Mouse (Mus musculus): ENCODE results near the gene Dusp8. TPM values are rescaled to one million over a fixed set of nuclear protein-coding genes. Genes with fewer than 3 reads are reported as not detected.

Dusp8 gene
- total and polyA plus RNA-seq, 3 experiments, result 0.14 to 1.5 (median 0.17) TPM

GRCm38 (mm10) chr7:142071717-142072116 is 23.9 kb downstream of the Dusp8 start:
- Histone ChIP-seq H3K4me1 (ENCODE audit: control insufficient read depth in 1 of 2, insufficient read depth in 2 of 2) (peaks cover 0 to 3% of the 10 kb centered on the region in 2 experiments; a peak in 1 of 4 replicates), H3K9me3 (replicated peaks; ENCODE audit: low read length) (no peaks in the 10 kb centered on the region), H3K27me3 (replicated peaks) (peaks cover 76% of the 10 kb centered on the region), H3K4me2 (ENCODE audit: insufficient read depth, low read depth, poor library complexity, severe bottlenecking) (no peak overlapping the region), H3K27ac (ENCODE audit: insufficient read depth, low read depth) (no peak overlapping the region), H3K36me3 (replicated peaks in 1 of 2; ENCODE audit: control insufficient read depth in 1 of 2, insufficient read depth in 1 of 2, low read length in 1 of 2) (no peaks in the 10 kb centered on the region), H3K9ac (ENCODE audit: insufficient read depth, low read depth) (no peak overlapping the region), H3K4me3 (replicated peaks in 1 of 3; ENCODE audit: low read depth in 2 of 3, low read length in 2 of 3, poor library complexity in 1 of 3) (no peak overlapping the region), H3K79me2 (replicated peaks; ENCODE audit: control insufficient read depth, extremely low read depth, insufficient read depth, poor library complexity, severe bottlenecking) (no peaks in the 10 kb centered on the region)
- DNase-seq (ENCODE audit: extremely low read depth), result no peak
- in situ Hi-C loops (cut with MboI; ENCODE audit: low pct_ligation_motif_present, low pct_unique_long_range_greater_than_20kb, low sequenced_read_pairs), result no loop called here
- dilution Hi-C loops (cut with MboI; ENCODE audit: extremely low pct_ligation_motif_present, extremely low pct_unique_long_range_greater_than_20kb, low sequenced_read_pairs), result no loop called here
- TF ChIP-seq E2F4 (IDR thresholded peaks at IDR 0.05; ENCODE audit: insufficient replicate concordance, low read depth, low read length) (no peak), KAT2A (IDR thresholded peaks at IDR 0.05; ENCODE audit: insufficient replicate concordance, low read length) (no peak), EP300 (IDR thresholded peaks at IDR 0.05; ENCODE audit: low read length) (no peak), MEF2A (IDR thresholded peaks at IDR 0.05; ENCODE audit: borderline replicate concordance, low read depth, low read length) (no peak), USF1 (IDR thresholded peaks at IDR 0.05; ENCODE audit: low read depth, low read length) (no peak), TCF12 (IDR thresholded peaks at IDR 0.05; ENCODE audit: low read depth, low read length) (no peak), UBTF (IDR thresholded peaks at IDR 0.05; ENCODE audit: low read depth, low read length) (no peak), CTCF (conservative IDR thresholded peaks at IDR 0.05 in 1 of 2, IDR thresholded peaks at IDR 0.05 in 1 of 2; ENCODE audit: low read depth in 2 of 2, low read length in 2 of 2) (no peak), MAFK (IDR thresholded peaks at IDR 0.05; ENCODE audit: insufficient replicate concordance, low read length) (no peak), NRF1 (IDR thresholded peaks at IDR 0.05; ENCODE audit: low read depth, low read length) (no peak), BHLHE40 (IDR thresholded peaks at IDR 0.05; ENCODE audit: low read depth, low read length) (no peak), MAZ (IDR thresholded peaks at IDR 0.05; ENCODE audit: low read depth, low read length) (no peak), RCOR1 (conservative IDR thresholded peaks at IDR 0.05; ENCODE audit: low read depth, low read length) (no peak), MAX (IDR thresholded peaks at IDR 0.05; ENCODE audit: low read length) (no peak), USF2 (conservative IDR thresholded peaks at IDR 0.05; ENCODE audit: low read depth, low read length) (no peak), ZNF384 (IDR thresholded peaks at IDR 0.05; ENCODE audit: low read depth, low read length) (no peak), GABPA (IDR thresholded peaks at IDR 0.05; ENCODE audit: insufficient replicate concordance, low read depth, low read length) (no peak)

GRCm38 (mm10) chr7:142071212-142071578 is 24.4 kb downstream of the Dusp8 start:
- Histone ChIP-seq H3K4me3 (replicated peaks in 1 of 3; ENCODE audit: low read depth in 2 of 3, low read length in 2 of 3, poor library complexity in 1 of 3) (no peak overlapping the region), H3K27me3 (replicated peaks) (peaks cover 75% of the 10 kb centered on the region), H3K9ac (ENCODE audit: insufficient read depth, low read depth) (no peak overlapping the region), H3K79me2 (replicated peaks; ENCODE audit: control insufficient read depth, extremely low read depth, insufficient read depth, poor library complexity, severe bottlenecking) (no peaks in the 10 kb centered on the region), H3K9me3 (replicated peaks; ENCODE audit: low read length) (no peaks in the 10 kb centered on the region), H3K4me1 (ENCODE audit: control insufficient read depth in 1 of 2, insufficient read depth in 2 of 2) (peaks cover 0 to 3% of the 10 kb centered on the region in 2 experiments; a peak in 1 of 4 replicates), H3K27ac (ENCODE audit: insufficient read depth, low read depth) (no peak overlapping the region), H3K4me2 (ENCODE audit: insufficient read depth, low read depth, poor library complexity, severe bottlenecking) (no peak overlapping the region), H3K36me3 (replicated peaks in 1 of 2; ENCODE audit: control insufficient read depth in 1 of 2, insufficient read depth in 1 of 2, low read length in 1 of 2) (no peaks in the 10 kb centered on the region)
- dilution Hi-C loops (cut with MboI; ENCODE audit: extremely low pct_ligation_motif_present, extremely low pct_unique_long_range_greater_than_20kb, low sequenced_read_pairs) (no loop called here), in situ Hi-C loops (cut with MboI; ENCODE audit: low pct_ligation_motif_present, low pct_unique_long_range_greater_than_20kb, low sequenced_read_pairs) (no loop called here)
- TF ChIP-seq ZKSCAN1 (IDR thresholded peaks at IDR 0.05; ENCODE audit: borderline replicate concordance, low read depth, low read length), result no peak
- TF ChIP-seq USF2 (conservative IDR thresholded peaks at IDR 0.05; ENCODE audit: low read depth, low read length), result no peak
- no peak for DNase-seq (ENCODE audit: extremely low read depth)

Data from CH12.LX (cell line).